In the genomic region with DNA sequence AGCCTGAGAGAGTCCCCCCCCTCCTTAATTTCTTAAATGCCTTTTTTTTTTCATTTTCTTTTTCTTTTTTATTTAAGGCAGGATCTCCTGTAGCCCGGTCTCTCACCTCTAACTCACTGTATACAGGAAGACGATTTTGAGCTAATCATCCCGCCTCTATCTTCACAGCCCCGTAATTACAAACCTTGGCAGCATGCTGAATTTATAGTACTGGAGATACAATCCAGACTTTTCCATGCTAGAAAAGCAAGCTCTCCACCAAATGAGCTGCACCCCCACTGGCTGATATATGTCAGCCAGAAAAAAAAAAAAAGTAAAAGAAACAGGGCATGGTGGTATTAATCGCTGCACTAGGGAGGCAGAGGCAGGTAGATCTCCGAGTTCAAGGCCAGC, we compare ENCODE assay signal across 8 mouse cellular contexts. TPM values are rescaled to one million over a fixed set of nuclear protein-coding genes. Genes with fewer than 3 reads are reported as not detected.
DNase-seq lines count a peak whose midpoint lies in the region; ATAC-seq and TF ChIP-seq lines count a peak whose summit lies in the region.

No protein-coding gene starts in this region.

- peaks cover 10% of the 10 kb centered on the region for H3K27me3 ChIP-seq in hindbrain, embryonic 10.5 days (ENCODE audit: insufficient read depth, poor library complexity, severe bottlenecking)
- H3K27me3 ChIP-seq in hindbrain, embryonic 11.5 days (ENCODE audit: control insufficient read depth, insufficient read depth, low read length) = no peaks in the 10 kb centered on the region
- H3K27me3 ChIP-seq in hindbrain, embryonic 13.5 days = no peaks in the 10 kb centered on the region
- H3K27me3 ChIP-seq in midbrain, embryonic 13.5 days = 0 out of 2 replicates have a peak, but pooled peaks cover 4% of the 10 kb centered on the region

- no peaks in the 10 kb centered on the region for H3K36me3 ChIP-seq in hindbrain, embryonic 10.5 days
- H3K36me3 ChIP-seq in hindbrain, embryonic 11.5 days (ENCODE audit: control insufficient read depth, insufficient read depth, low read length) = no peaks in the 10 kb centered on the region
- 0 out of 2 replicates have a peak, but pooled peaks cover 5% of the 10 kb centered on the region for H3K36me3 ChIP-seq in hindbrain, embryonic 13.5 days
- H3K36me3 ChIP-seq in midbrain, embryonic 13.5 days = no peaks in the 10 kb centered on the region; the same call in 1 of the 2 replicates

- TF ChIP-seq CTCF in brain, embryonic 14.5 days (IDR thresholded peaks at IDR 0.05; ENCODE audit: borderline replicate concordance, extremely low read depth, insufficient read depth, insufficient read length) = no peak

- H3K4me2 ChIP-seq in hindbrain, embryonic 11.5 days (replicated peaks; ENCODE audit: low read depth, low read length) = no peak overlapping the region
- peak overlapping the region; percentile 93 for H3K4me2 ChIP-seq in hindbrain, embryonic 13.5 days
- H3K4me2 ChIP-seq in midbrain, embryonic 13.5 days (replicated peaks) = peak overlapping the region; percentile 91

- no peak overlapping the region for H3K9ac ChIP-seq in hindbrain, embryonic 11.5 days (ENCODE audit: low read depth, low read length)
- peak overlapping the region; percentile 97; the same call in 1 of the 2 replicates for H3K9ac ChIP-seq in hindbrain, embryonic 13.5 days
- H3K9ac ChIP-seq in midbrain, embryonic 13.5 days (replicated peaks) = no peak overlapping the region

- 84% methylated on average over 6 of the region's 6 CpGs for WGBS in hindbrain, embryonic 10.5 days
- WGBS in hindbrain, embryonic 11.5 days = 84% methylated on average over 6 of the region's 6 CpGs
- 79% methylated on average over 6 of the region's 6 CpGs for WGBS in hindbrain, embryonic 13.5 days
- 79% methylated on average over 6 of the region's 6 CpGs for WGBS in midbrain, embryonic 13.5 days

- no peak for ATAC-seq in hindbrain, embryonic 11.5 days (ENCODE audit: low FRiP score)
- ATAC-seq in hindbrain, embryonic 13.5 days (ENCODE audit: low FRiP score) = no peak
- ATAC-seq in midbrain, embryonic 13.5 days = no peak

- H3K4me3 ChIP-seq in hindbrain, embryonic 10.5 days = peak overlapping the region; percentile 77; the same call in 1 of the 2 replicates
- H3K4me3 ChIP-seq in hindbrain, embryonic 11.5 days (ENCODE audit: low read depth, low read length) = no peak overlapping the region
- H3K4me3 ChIP-seq in hindbrain, embryonic 13.5 days = peak overlapping the region; percentile 81; the same call in 1 of the 2 replicates
- peak overlapping the region; percentile 82; the same call in 1 of the 2 replicates for H3K4me3 ChIP-seq in midbrain, embryonic 13.5 days (replicated peaks)

- peaks cover 28% of the 10 kb centered on the region for H3K4me1 ChIP-seq in hindbrain, embryonic 10.5 days (replicated peaks)
- H3K4me1 ChIP-seq in hindbrain, embryonic 11.5 days (replicated peaks; ENCODE audit: control insufficient read depth, insufficient read depth, low read length) = no peaks in the 10 kb centered on the region
- H3K4me1 ChIP-seq in hindbrain, embryonic 13.5 days (replicated peaks) = peaks cover 29% of the 10 kb centered on the region
- peaks cover 34% of the 10 kb centered on the region for H3K4me1 ChIP-seq in midbrain, embryonic 13.5 days (replicated peaks)

- no peaks in the 10 kb centered on the region for H3K9me3 ChIP-seq in hindbrain, embryonic 10.5 days
- H3K9me3 ChIP-seq in hindbrain, embryonic 11.5 days (ENCODE audit: control insufficient read depth, low read length) = no peaks in the 10 kb centered on the region
- H3K9me3 ChIP-seq in hindbrain, embryonic 13.5 days = no peaks in the 10 kb centered on the region
- no peaks in the 10 kb centered on the region for H3K9me3 ChIP-seq in midbrain, embryonic 13.5 days

- no peak overlapping the region for H3K27ac ChIP-seq in hindbrain, embryonic 10.5 days
- H3K27ac ChIP-seq in hindbrain, embryonic 11.5 days (ENCODE audit: low read depth, low read length) = no peak overlapping the region
- no peak overlapping the region for H3K27ac ChIP-seq in hindbrain, embryonic 13.5 days
- H3K27ac ChIP-seq in midbrain, embryonic 13.5 days = no peak overlapping the region

- TF ChIP-seq POLR2A in brain, embryonic 14.5 days (IDR thresholded peaks at IDR 0.05; ENCODE audit: borderline replicate concordance, extremely low read depth, insufficient read depth, insufficient read length, poor library complexity, severe bottlenecking) = no peak

- no peak for DNase-seq in hindbrain, embryonic 10.5 days (ENCODE audit: low spot score)
- no peak for DNase-seq in hindbrain, embryonic 11.5 days (ENCODE audit: low spot score)
- DNase-seq in brain, embryonic 14.5 days (ENCODE audit: low read depth) = peak; percentile 48
- DNase-seq in natural killer cell, adult 2 months (ENCODE audit: low spot score in 2 of 2) = no peak
- no peak for DNase-seq in frontal cortex, postnatal 14 days (ENCODE audit: low spot score in 2 of 2)
- DNase-seq in urinary bladder, adult 18-20 months (ENCODE audit: low spot score in 2 of 2) = no peak

RNA-seq across cellular contexts. Expression of a gene that starts 1.3 kb away (rescaled TPM):
- 3.0 and 3.2 TPM in 2 replicates for polyA plus RNA-seq in hindbrain, embryonic 10.5 days (2016; fragmentation: Nextera tagmentation; extraction: Ambion mirVana)
- 4.0 and 8.2 TPM in 2 replicates for polyA plus RNA-seq in hindbrain, embryonic 11.5 days (2014; fragmentation: Nextera tagmentation; extraction: Ambion mirVana)
- 15.3 and 15.7 TPM in 2 replicates for polyA plus RNA-seq in brain, embryonic 14.5 days (2012; rRNA removed)
- 2.8 and 3.9 TPM in 2 replicates for polyA plus RNA-seq in hindbrain, embryonic 13.5 days (2015; fragmentation: Nextera tagmentation; extraction: Ambion mirVana)
- 4.6 TPM in 2 replicates for polyA plus RNA-seq in midbrain, embryonic 13.5 days (2015; fragmentation: Nextera tagmentation; extraction: Ambion mirVana)
